Mouse (Mus musculus): ENCODE results near the gene Camta1. TPM values are rescaled to one million over a fixed set of nuclear protein-coding genes. Genes with fewer than 3 reads are reported as not detected.
A peak's percentile ranks its signal among the peaks of the same experiment; 100 is the strongest.

Gene Camta1
- polyA plus RNA-seq, 1 experiment from 2014 or later: 137 TPM

DNA sequence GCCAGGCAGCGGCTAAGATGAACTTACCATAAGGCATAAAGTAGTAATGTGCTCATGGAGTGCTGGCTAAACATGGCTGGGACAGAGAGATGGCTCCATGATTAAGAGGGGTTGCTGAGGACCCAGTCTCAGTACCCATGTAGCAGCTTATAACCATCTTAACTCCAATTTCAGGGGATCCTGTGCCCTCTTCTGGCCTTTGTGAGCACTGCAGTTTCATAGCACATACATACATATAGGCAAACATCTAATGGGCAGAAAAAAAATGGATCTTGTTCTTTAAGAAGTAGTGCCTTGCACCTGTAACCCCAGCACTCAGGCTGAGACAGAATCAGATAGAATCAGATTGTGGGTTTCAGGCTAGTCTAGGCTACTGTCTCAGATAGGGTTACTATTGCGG is 454.5 kb downstream of the Camta1 start:
- Histone ChIP-seq H3K36me3 (ENCODE audit: control insufficient read depth, insufficient read depth, low read length) (no peaks in the 10 kb centered on the region), H3K4me3 (ENCODE audit: low read depth, low read length) (no peak overlapping the region), H3K27me3 (ENCODE audit: control insufficient read depth, insufficient read depth, low read length) (no peaks in the 10 kb centered on the region), H3K4me2 (no peak overlapping the region), H3K27ac (ENCODE audit: low read depth, low read length) (no peak overlapping the region), H3K9ac (ENCODE audit: low read depth, low read length) (no peak overlapping the region), H3K4me1 (ENCODE audit: control insufficient read depth, insufficient read depth, low read length) (peaks cover 11% of the 10 kb centered on the region; the same call in 1 of the 2 replicates), H3K9me3 (replicated peaks; ENCODE audit: control insufficient read depth, low read length) (no peaks in the 10 kb centered on the region)
- no peak for ATAC-seq (replicated peaks; ENCODE audit: insufficient number of reproducible peaks, low FRiP score, low TSS enrichment)
- 91% methylated on average over 2 of the region's 2 CpGs for WGBS (ENCODE audit: insufficient replicate concordance)

DNA sequence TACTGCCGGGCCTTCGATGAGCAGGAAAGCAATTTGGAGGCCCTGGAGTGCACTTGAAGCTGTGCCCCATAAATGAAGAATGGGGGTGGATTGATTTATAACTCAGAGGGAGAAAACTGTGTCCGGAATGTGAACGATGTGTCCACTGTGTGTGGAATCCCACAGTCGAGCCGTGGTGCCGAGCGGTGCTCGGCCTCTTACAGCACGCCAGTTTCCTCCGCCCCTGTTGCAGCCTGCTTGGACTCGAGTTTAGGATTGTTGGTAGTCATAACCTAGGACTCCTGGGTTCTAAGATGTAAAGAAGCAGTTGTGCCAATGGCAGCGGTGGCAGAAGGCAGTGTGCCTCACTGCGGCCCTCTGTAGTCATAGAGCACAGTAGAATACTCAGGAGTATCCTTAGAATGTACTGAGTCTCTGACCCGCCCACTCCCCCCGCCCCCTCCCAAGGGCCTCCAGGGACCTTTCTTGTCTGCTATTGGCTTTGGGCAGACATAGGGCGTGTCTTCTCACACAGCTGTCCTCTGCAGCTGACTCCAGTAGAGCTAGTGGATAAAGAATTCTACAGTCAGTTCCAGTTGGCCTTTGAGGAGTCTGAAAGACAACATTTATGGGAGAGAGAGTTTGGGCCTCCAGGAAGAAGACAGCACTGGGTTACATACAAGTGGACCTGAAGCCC is 457.0 kb downstream of the Camta1 start:
- no peak overlapping the region for H3K9ac ChIP-seq (ENCODE audit: low read depth, low read length)
- peaks cover 3% of the 10 kb centered on the region; the same call in 1 of the 2 replicates for H3K4me1 ChIP-seq (ENCODE audit: control insufficient read depth, insufficient read depth, low read length)
- H3K27ac ChIP-seq (ENCODE audit: low read depth, low read length): no peak overlapping the region
- ATAC-seq (replicated peaks; ENCODE audit: insufficient number of reproducible peaks, low FRiP score, low TSS enrichment): no peak
- no peak overlapping the region for H3K4me2 ChIP-seq
- WGBS (ENCODE audit: insufficient replicate concordance): 62% methylated on average over 17 of the region's 17 CpGs
- H3K27me3 ChIP-seq (ENCODE audit: control insufficient read depth, insufficient read depth, low read length): no peaks in the 10 kb centered on the region
- no peaks in the 10 kb centered on the region for H3K9me3 ChIP-seq (replicated peaks; ENCODE audit: control insufficient read depth, low read length)
- no peaks in the 10 kb centered on the region for H3K36me3 ChIP-seq (ENCODE audit: control insufficient read depth, insufficient read depth, low read length)
- no peak overlapping the region for H3K4me3 ChIP-seq (ENCODE audit: low read depth, low read length)

DNA sequence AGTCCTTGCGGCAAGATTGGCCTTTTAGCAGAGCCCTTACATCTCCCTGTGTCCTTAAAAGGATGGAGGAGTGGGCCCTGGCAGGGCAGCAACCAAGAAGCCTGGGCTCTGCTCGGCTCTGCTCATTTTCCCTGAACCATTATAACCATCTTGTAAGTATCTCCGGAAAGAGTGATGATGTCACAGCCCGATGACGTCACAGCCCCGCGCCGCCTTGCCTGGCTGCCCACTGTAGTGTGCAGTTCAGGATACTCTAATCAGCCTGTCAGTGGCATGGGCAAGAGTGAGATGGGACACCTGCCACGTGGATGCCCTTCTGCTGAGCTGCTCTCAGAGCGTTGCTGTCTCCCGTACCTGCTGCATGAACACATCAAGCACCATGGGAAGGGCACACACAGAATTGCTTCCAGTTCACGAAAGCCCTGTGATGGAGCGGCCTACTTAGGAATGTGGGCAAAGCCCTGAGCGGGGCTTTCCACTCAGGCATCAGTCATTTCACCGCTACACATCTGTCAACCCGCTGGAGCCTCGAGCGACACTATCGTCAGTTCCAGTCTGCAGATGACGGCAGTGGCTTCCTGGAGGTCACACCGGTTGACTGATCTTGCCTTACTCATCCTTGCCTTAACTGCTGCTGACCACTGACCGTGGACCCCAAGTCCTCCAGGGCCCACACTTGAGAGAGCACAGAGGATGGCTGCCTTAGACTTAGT is 459.8 kb downstream of the Camta1 start:
- Histone ChIP-seq H3K9ac (ENCODE audit: low read depth, low read length) (no peak overlapping the region), H3K27me3 (ENCODE audit: control insufficient read depth, insufficient read depth, low read length) (no peaks in the 10 kb centered on the region), H3K27ac (ENCODE audit: low read depth, low read length) (no peak overlapping the region), H3K4me2 (no peak overlapping the region), H3K9me3 (replicated peaks; ENCODE audit: control insufficient read depth, low read length) (no peaks in the 10 kb centered on the region), H3K36me3 (ENCODE audit: control insufficient read depth, insufficient read depth, low read length) (no peaks in the 10 kb centered on the region), H3K4me3 (ENCODE audit: low read depth, low read length) (no peak overlapping the region), H3K4me1 (ENCODE audit: control insufficient read depth, insufficient read depth, low read length) (peaks cover 3% of the 10 kb centered on the region; the same call in 1 of the 2 replicates)
- 78% methylated on average over 22 of the region's 22 CpGs for WGBS (ENCODE audit: insufficient replicate concordance)
- ATAC-seq (replicated peaks; ENCODE audit: insufficient number of reproducible peaks, low FRiP score, low TSS enrichment): no peak

DNA sequence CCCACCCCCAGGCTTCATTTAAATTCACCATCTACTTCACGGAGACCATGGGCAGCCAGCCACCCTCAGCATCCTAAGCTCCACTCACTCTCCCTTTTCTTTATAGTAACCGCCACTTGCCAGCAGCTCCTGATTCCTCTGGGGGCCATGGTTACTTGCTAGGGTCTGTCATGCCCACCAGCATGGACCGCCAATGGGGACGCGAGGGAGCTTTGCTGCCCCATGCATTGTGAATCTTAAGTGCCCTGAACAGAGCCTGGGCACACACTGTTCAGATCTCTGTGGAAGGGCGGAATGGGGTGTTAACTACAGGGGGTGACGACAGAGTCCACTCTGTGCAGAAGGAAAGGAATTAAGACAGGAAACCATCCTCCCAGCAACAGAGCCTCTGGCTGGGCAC is 465.1 kb downstream of the Camta1 start:
- Histone ChIP-seq H3K4me3 (ENCODE audit: low read depth, low read length) (no peak overlapping the region), H3K27ac (ENCODE audit: low read depth, low read length) (no peak overlapping the region), H3K9ac (ENCODE audit: low read depth, low read length) (no peak overlapping the region), H3K4me2 (no peak overlapping the region), H3K4me1 (ENCODE audit: control insufficient read depth, insufficient read depth, low read length) (no peaks in the 10 kb centered on the region), H3K9me3 (replicated peaks; ENCODE audit: control insufficient read depth, low read length) (no peaks in the 10 kb centered on the region), H3K36me3 (ENCODE audit: control insufficient read depth, insufficient read depth, low read length) (no peaks in the 10 kb centered on the region), H3K27me3 (ENCODE audit: control insufficient read depth, insufficient read depth, low read length) (no peaks in the 10 kb centered on the region)
- 72% methylated on average over 7 of the region's 7 CpGs for WGBS (ENCODE audit: insufficient replicate concordance)
- no peak for ATAC-seq (replicated peaks; ENCODE audit: insufficient number of reproducible peaks, low FRiP score, low TSS enrichment)

DNA sequence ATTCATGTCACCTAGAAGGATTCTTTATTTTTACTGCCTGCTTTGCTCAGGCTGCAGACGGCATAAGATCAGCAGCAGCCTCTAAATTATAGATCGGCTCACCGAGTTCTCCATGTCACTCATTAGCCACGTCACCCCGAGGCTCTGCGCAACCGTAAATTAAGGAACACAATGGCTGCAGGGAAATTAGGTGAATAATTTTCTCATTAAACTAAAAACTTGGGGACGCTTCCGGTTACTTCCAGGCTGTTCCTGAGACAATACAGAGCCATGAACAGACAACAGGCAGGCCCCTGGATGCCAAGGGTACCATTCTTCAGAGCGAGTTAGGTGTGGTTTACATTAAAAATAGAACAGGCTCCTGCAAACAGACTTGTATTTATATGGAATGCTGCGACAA is 472.3 kb downstream of the Camta1 start:
- Histone ChIP-seq H3K36me3 (ENCODE audit: control insufficient read depth, insufficient read depth, low read length) (no peaks in the 10 kb centered on the region), H3K27me3 (ENCODE audit: control insufficient read depth, insufficient read depth, low read length) (peaks cover 13% of the 10 kb centered on the region), H3K9me3 (replicated peaks; ENCODE audit: control insufficient read depth, low read length) (no peaks in the 10 kb centered on the region), H3K4me1 (ENCODE audit: control insufficient read depth, insufficient read depth, low read length) (no peaks in the 10 kb centered on the region), H3K4me3 (ENCODE audit: low read depth, low read length) (no peak overlapping the region), H3K27ac (ENCODE audit: low read depth, low read length) (no peak overlapping the region), H3K9ac (ENCODE audit: low read depth, low read length) (no peak overlapping the region), H3K4me2 (no peak overlapping the region)
- ATAC-seq (replicated peaks; ENCODE audit: insufficient number of reproducible peaks, low FRiP score, low TSS enrichment): no peak
- 71% methylated on average over 11 of the region's 11 CpGs for whole genome bisulfite sequencing (ENCODE audit: insufficient replicate concordance)

DNA sequence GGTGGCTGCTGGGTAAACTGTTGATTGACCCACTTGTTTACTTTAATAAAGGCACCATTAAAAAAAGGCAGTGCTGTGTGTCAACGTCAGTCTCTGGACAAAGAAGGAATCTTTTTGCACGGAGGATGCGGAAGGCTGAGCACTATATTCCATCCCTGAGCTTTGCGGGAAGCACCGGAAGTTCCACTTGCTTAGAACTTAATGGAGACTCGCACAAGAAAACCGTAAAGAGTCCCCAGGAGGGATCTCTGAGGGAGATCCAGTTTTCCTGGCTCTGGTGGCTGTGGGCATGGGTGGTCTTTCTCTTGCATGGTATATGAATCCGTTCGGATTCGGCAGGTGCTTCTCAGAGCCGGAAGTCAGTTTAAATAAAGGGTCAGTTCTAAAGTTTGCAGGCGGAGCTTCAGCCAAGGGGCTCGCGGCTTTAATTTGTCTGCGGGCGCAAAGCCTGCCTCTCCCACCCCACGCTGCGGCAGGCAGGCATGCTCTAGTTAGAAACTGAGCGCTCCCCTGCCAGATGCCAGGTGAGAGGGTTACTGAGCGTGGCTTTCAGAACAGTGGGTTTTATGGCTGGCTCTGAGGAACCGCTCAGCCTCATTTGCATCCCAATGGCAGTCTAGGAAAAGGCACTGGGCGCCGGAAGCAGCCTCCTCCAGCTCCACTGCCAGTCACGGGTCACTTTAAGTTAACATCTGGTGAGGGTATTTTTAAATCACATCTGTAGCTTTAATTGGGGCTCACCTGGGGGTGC is 474.8 kb downstream of the Camta1 start:
- H3K27ac ChIP-seq (ENCODE audit: low read depth, low read length): no peak overlapping the region
- peak overlapping the region; percentile 55 for H3K4me3 ChIP-seq (ENCODE audit: low read depth, low read length)
- ATAC-seq (replicated peaks; ENCODE audit: insufficient number of reproducible peaks, low FRiP score, low TSS enrichment): no peak
- H3K27me3 ChIP-seq (ENCODE audit: control insufficient read depth, insufficient read depth, low read length): peaks cover 19% of the 10 kb centered on the region
- no peaks in the 10 kb centered on the region for H3K36me3 ChIP-seq (ENCODE audit: control insufficient read depth, insufficient read depth, low read length)
- H3K4me1 ChIP-seq (ENCODE audit: control insufficient read depth, insufficient read depth, low read length): no peaks in the 10 kb centered on the region
- peak overlapping the region; percentile 78 for H3K4me2 ChIP-seq
- WGBS (ENCODE audit: insufficient replicate concordance): under 1% methylated on average over 24 of the region's 24 CpGs
- no peaks in the 10 kb centered on the region for H3K9me3 ChIP-seq (replicated peaks; ENCODE audit: control insufficient read depth, low read length)
- H3K9ac ChIP-seq (ENCODE audit: low read depth, low read length): peak overlapping the region; percentile 74

DNA sequence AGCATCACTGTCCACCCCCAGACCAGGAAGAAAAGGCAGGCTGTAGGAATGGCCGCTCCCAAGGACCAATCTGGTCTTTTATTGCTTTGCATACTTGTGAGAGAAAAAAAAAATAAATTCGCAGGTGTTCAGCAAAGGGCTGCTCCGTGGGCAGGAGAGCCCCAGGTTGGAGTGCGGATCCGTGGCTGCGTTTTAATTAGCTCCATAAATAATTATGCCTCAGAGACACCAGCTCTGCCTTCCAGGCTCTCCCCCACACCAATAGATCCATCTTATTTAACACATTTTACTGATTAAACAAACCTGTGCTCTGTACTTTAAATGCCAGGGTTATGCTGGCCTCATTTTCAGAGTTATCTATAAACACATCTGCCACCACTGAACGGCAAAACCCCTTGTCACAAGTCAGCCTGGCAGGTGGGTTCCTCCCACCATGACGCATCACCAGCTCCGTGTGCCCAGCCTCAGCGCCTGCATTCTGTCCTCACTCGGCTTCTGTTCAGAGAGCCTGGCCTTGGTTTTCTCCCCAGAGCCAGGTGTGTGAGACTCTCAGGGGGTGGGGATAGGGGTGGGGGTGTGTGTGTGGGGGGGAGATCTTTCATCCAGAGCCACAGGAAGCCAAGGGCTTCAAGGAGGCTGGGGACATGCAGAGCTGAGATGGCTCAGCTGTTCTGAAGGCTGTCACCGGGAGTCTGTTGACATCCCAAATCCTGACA is 475.5 kb downstream of the Camta1 start:
- Histone ChIP-seq H3K9me3 (replicated peaks; ENCODE audit: control insufficient read depth, low read length) (no peaks in the 10 kb centered on the region), H3K36me3 (ENCODE audit: control insufficient read depth, insufficient read depth, low read length) (no peaks in the 10 kb centered on the region), H3K27ac (ENCODE audit: low read depth, low read length) (no peak overlapping the region), H3K27me3 (ENCODE audit: control insufficient read depth, insufficient read depth, low read length) (peaks cover 19% of the 10 kb centered on the region), H3K4me2 (peak overlapping the region; percentile 78), H3K9ac (ENCODE audit: low read depth, low read length) (no peak overlapping the region), H3K4me1 (ENCODE audit: control insufficient read depth, insufficient read depth, low read length) (no peaks in the 10 kb centered on the region), H3K4me3 (ENCODE audit: low read depth, low read length) (peak overlapping the region; percentile 55)
- ATAC-seq (replicated peaks; ENCODE audit: insufficient number of reproducible peaks, low FRiP score, low TSS enrichment): no peak
- 15% methylated on average over 12 of the region's 12 CpGs for WGBS (ENCODE audit: insufficient replicate concordance)

DNA sequence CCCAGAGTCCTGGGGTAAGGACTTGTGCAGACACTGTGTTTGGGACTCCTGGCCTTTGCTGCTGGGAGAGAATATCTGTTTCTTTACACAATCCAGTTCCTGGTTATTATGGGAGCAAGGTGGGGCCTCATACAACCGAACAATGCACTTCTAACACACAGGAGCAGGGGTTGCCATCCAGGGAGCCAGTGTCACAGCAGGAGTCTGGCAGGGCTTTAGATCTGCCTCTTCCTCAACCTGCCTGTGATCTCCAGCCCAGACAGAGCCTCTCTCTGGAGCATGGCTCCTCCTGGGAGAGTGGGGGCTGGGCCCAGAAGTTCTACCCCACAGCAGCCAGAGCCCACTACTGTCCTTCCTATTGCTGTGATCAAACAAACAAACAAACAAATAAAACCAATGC is 483.9 kb downstream of the Camta1 start:
- 50% methylated on average over 1 of the region's 1 CpGs for WGBS (ENCODE audit: insufficient replicate concordance)

More for the DNA sequence above, 483.9 kb downstream of the Camta1 start:
- Histone ChIP-seq H3K4me1 (ENCODE audit: control insufficient read depth, insufficient read depth, low read length) (no peaks in the 10 kb centered on the region), H3K27ac (ENCODE audit: low read depth, low read length) (no peak overlapping the region), H3K27me3 (ENCODE audit: control insufficient read depth, insufficient read depth, low read length) (no peaks in the 10 kb centered on the region), H3K4me2 (no peak overlapping the region), H3K36me3 (ENCODE audit: control insufficient read depth, insufficient read depth, low read length) (no peaks in the 10 kb centered on the region), H3K9ac (ENCODE audit: low read depth, low read length) (no peak overlapping the region), H3K9me3 (replicated peaks; ENCODE audit: control insufficient read depth, low read length) (no peaks in the 10 kb centered on the region), H3K4me3 (ENCODE audit: low read depth, low read length) (no peak overlapping the region)
- no peak for ATAC-seq (replicated peaks; ENCODE audit: insufficient number of reproducible peaks, low FRiP score, low TSS enrichment)
